Mouse (Mus musculus) forebrain, embryonic 16.5 days (tissue): ENCODE data around the gene Atp13a5. TPM values are rescaled to one million over a fixed set of nuclear protein-coding genes. Genes with fewer than 3 reads are reported as not detected.

Experiments used
- polyA plus RNA-seq: library from polyadenylated mRNA; unstranded; fragments of >200 nt; fragmentation: Nextera tagmentation; extraction: Ambion mirVana; gene quantifications from 2 replicates; pipeline ENCODE4 v1.2.1, GENCODE M21; 2015

Atp13a5 gene
- polyA plus RNA-seq, 1 experiment from 2014 or later: 2.6 TPM

Other genes starting within 250 kb of the Atp13a5 start
- 3.7 and 4.3 TPM in 2 replicates for gene Hrasls, start 169.0 kb downstream of the Atp13a5 start, polyA plus RNA-seq
- 0.62 and 1.5 TPM in 2 replicates for gene Atp13a4, start 166.1 kb upstream of the Atp13a5 start, polyA plus RNA-seq
- gene Opa1, start 200.6 kb upstream of the Atp13a5 start, polyA plus RNA-seq: 53.1 and 57.5 TPM in 2 replicates